Mouse (Mus musculus): ENCODE measurements around the gene Ngly1. TPM values are rescaled to one million over a fixed set of nuclear protein-coding genes. Genes with fewer than 3 reads are reported as not detected.
A peak's percentile ranks its signal among the peaks of the same experiment; 100 is the strongest.

The Ngly1 gene
- total RNA-seq (2017), result 38.7 and 42.6 TPM in 2 replicates

DNA sequence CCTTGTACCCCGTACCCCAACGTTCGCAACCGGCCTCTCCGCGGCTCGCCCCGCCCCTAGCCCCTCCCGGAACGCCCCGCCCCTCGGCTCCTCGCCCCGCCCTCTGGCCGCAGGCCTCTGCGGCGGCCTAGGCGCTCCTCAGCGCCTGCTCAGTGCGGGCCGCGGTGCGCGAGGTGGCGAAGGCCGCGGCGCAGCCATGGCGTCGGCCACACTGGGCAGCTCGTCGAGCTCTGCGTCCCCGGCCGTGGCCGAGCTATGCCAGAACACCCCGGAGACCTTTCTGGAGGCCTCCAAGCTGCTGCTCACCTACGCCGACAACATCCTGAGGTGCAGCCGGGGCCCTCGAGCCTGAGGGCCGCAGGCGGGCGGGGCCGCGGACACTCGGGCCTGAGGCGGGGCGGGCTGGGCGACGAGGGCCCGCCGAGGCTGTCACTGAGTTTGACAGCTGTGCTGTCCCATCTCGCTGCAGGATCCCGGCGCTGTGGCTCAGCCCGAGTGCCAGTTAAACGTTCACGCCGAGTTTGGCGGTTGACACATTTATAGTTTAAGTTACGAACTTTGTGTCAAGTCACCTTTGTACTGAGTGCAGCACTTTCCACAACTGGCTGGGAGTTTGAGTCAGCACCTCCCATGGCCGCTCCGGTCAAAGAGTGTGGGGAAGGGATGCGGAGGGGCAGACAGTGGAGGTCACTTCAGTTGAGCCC, at the start of gene Ngly1, which contains the start of gene Oxsm:
Ngly1 (plus strand) TSS at position 110 of the 704 bp plus-strand sequence.
Oxsm (minus strand) TSS at position 638 of the 704 bp plus-strand sequence.
- peak; percentile 61 for ATAC-seq (replicated peaks; ENCODE audit: low read depth, poor library complexity, severe bottlenecking)

DNA sequence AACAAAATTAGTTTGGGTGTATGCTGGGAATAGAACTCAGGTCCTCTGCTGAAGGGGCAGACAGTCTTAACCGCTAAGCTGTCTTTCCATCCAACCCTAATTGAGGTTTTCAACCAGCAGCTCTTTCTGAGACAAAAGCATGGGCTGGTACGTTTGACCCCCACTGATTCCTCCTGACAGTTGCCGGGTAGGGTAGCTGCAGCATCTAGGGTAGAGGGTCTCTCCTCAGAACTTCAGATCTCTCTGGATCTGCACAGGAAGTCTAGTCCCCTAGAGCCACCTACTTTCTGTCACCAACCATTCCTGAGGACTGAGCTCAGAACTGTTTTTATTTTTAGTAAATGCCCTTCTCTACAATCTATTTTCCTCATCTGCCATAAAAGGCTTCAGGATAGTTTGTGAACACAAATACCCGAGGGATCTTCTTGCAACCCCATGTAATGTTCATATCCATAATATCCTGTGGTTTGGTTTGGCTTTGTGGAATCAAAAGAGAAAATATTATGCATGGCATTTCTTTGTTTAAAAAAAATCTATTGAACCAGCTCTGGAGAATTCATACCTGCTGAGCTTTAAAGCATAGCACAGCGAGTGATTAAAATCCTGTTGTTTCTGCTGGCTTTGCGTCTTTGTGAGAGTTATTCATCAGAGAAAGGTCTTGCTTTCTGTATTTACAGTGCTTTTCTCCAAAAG, 48.7 kb upstream of the Ngly1 start:
- ATAC-seq (replicated peaks; ENCODE audit: low read depth, poor library complexity, severe bottlenecking), result no peak

DNA sequence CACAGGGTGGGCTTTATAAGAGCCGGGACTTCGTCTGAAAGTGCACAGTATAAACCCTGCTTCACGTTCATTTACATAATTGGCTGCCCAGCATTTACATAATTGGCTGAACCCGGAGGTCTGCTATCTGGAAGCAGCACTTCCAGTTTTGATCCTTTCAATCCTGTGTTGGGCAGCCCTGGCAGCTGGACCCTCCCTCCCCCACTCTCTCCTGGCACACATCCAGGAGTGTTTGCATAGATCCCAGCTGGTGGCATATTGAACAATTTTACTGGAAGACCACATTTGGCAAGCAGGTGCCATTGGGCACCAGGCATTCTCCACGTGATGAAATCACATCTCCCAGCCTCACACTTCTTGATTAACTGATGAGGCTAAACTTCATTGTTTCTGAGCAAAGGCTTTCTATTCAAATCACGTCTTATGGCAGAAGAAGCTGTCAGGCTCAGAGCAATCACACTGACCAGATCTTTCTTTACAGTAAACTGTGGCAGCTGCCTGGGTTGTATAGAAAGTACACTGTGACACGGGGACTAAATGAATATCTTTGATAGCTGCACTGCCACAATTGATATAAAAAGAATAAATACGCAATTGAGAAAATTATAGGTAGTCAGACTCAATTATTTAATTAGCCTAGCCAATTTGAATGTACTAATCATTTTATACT, 48.0 kb upstream of the Ngly1 start:
- no peak for ATAC-seq (replicated peaks; ENCODE audit: low read depth, poor library complexity, severe bottlenecking)

GRCm38 (mm10) chr14:16201673-16202072, 47.4 kb upstream of the Ngly1 start:
- ATAC-seq (replicated peaks; ENCODE audit: low read depth, poor library complexity, severe bottlenecking), result peak; percentile 72

- ATAC-seq (replicated peaks; ENCODE audit: low read depth, poor library complexity, severe bottlenecking), result no peak
These were observed 41.4 kb upstream of the Ngly1 start for GRCm38 (mm10) chr14:16207722-16208121.

DNA sequence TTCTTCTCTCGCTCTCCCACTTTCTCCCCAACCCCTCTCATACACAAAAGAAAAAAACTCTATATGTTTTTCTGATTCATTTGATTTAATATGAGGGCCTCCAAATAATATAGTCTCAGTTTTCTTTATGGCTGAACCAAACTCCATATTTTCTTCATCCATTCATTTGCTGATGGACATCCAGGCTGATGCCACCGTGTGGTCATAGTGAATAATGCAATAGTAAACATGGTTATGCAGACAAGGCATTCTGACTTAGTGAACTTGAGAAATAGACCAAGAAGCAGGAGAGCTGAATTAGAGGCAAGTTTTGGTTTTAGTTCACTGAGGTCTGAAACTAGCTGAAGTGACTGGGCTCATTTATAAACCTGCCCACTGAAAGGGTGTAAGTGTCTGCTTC, 30.1 kb upstream of the Ngly1 start:
- peak; percentile 85 for ATAC-seq (replicated peaks; ENCODE audit: low read depth, poor library complexity, severe bottlenecking)

GRCm38 (mm10) chr14:16229395-16229794, 19.7 kb upstream of the Ngly1 start:
- ATAC-seq (replicated peaks; ENCODE audit: low read depth, poor library complexity, severe bottlenecking), result no peak

DNA sequence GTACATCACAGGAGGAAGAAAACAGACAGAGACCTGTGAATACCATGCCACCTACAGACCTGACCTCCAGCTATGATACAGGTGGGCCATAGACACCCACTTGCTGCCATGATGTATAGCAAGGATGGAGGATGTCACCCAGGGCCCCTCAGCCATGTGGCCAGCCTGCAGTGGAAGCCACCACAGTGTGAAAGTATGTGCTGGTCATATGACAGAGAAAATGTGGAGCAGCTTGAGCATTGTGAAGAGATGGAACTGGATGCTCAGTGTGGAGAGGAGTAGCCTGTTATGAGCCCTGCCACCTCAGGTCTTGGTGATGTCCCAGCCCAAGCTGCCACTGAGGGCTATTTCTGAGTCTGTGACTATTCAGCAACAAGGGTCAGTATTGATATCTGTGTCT, 18.5 kb upstream of the Ngly1 start:
- ATAC-seq (replicated peaks; ENCODE audit: low read depth, poor library complexity, severe bottlenecking), result no peak

GRCm38 (mm10) chr14:16233515-16233914, 15.6 kb upstream of the Ngly1 start:
- no peak for ATAC-seq (replicated peaks; ENCODE audit: low read depth, poor library complexity, severe bottlenecking)

- no peak for ATAC-seq (replicated peaks; ENCODE audit: low read depth, poor library complexity, severe bottlenecking)
These were observed 12.6 kb upstream of the Ngly1 start for GRCm38 (mm10) chr14:16236466-16236865.

- no peak for ATAC-seq (replicated peaks; ENCODE audit: low read depth, poor library complexity, severe bottlenecking)
These were observed 6.8 kb upstream of the Ngly1 start for GRCm38 (mm10) chr14:16242193-16242815.

- ATAC-seq (replicated peaks; ENCODE audit: low read depth, poor library complexity, severe bottlenecking), result peak; percentile 74
These were observed 6.0 kb upstream of the Ngly1 start for GRCm38 (mm10) chr14:16242947-16243602.

DNA sequence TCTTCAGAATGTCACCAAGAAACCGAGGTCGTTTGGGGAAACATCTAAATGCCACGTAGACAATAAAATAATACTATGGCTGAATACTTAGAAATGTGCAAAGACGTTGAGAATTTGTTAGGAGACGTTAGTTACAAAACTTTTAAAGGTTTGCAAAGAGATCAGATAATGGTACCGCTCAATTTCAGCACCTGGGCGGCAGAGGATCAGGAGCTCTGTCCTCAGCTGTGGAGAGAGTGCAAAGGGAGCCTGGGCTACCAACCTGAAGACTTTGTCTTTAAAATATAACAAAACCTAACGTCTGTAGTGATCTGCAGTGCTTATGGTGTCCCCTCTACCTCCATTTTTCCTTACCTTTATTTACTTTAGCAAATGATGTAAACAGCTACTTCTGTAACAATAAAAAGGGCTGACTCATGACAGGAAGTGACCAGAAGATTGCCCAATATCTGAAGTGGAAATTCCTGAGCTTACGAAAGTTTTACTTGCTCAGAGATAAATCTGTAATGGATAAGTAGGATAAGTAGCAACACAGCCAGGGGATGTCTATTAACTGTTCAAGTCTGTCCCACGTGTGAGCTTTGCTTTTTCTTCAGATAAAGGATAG, 5.4 kb upstream of the Ngly1 start:
- ATAC-seq (replicated peaks; ENCODE audit: low read depth, poor library complexity, severe bottlenecking), result peak; percentile 19; the same call in 1 of the 2 replicates

- ATAC-seq (replicated peaks; ENCODE audit: low read depth, poor library complexity, severe bottlenecking), result 0 out of 2 replicates have a peak, but pooled peaks have one; percentile 13
These were observed 4.7 kb upstream of the Ngly1 start for GRCm38 (mm10) chr14:16244370-16244769.

DNA sequence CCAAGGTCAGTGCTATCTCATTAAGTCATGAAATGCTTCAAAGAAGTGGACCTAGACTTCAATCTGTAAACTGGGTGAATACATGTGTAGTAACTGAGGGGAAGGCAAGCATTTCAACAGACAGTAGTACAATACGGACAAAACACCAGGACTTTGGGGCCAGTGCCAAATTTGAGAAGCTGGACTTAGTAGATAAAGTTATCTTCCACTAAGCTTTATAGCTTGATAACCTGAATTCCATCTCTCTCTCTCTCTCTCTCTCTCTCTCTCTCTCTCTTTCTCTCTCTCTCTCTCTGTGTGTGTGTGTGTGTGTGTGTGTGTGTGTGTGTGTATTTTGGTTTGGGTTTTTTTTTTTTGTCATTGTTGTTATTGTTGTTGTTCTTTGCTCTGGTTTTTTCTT, 4.0 kb upstream of the Ngly1 start:
- no peak for ATAC-seq (replicated peaks; ENCODE audit: low read depth, poor library complexity, severe bottlenecking)

DNA sequence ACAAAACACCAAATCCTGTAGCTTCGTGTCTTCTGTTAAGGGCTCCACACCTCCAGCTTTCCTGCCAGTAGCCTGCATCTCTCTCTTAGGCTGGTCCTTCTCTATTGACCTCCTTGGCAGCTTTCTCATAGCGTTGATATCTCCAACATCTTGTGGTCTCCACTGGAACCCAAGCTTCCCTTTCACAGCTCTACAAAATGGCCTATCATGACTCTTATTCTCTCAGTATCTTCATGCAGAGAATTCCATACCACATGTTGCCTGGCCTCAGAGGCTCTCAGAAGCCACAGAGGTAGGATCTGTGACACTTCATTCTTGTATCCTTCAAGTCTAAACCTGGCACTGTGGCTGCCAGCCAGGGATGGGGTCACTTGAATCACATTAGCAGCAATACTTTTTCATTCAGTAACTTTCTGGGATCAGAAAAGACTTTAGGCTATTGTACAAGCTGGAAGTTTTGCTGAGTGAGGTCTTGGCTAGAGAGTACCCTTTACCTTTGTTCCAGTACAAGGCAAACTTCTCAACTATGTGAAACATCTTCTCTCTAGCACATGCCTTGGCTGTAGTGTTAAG, 2.7 kb upstream of the Ngly1 start:
- no peak for ATAC-seq (replicated peaks; ENCODE audit: low read depth, poor library complexity, severe bottlenecking)

GRCm38 (mm10) chr14:16248135-16248534, 945 bp upstream of the Ngly1 start:
- no peak for ATAC-seq (replicated peaks; ENCODE audit: low read depth, poor library complexity, severe bottlenecking)

DNA sequence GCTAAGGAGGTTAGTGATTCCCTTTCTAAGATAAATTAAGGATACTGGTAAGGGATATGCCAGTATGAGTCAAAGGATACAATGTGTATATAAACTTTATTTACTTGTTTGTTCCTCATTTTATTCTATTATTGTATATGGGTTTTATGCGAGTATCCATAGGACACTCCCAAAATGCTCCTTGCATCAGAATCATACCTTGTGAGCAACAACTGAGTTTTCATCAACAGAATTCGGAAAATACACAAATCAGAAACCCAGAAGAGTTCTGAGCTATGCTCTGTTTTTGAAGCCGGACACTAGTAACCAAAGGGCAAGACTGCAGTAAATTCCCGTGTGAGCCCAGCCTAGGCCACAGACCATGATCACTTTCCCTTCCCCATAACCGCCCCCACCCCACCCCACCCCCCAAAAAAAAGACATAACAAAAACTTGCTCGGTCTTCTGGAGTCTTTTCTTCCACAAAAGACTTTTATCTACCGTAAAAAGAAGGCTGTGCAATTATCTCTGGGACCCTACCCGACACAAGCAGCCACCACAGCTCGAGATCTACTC, 400 bp upstream of the Ngly1 start:
- ATAC-seq (replicated peaks; ENCODE audit: low read depth, poor library complexity, severe bottlenecking), result 0 out of 2 replicates have a peak, but pooled peaks have one; percentile 1

GRCm38 (mm10) chr14:16250099-16250498, 1.0 kb downstream of the Ngly1 start:
- no peak for ATAC-seq (replicated peaks; ENCODE audit: low read depth, poor library complexity, severe bottlenecking)

Measured in common myeloid progenitor, adult 5-6 weeks (primary cell).